Mouse (Mus musculus) hindbrain, embryonic 11.5 days (tissue): ENCODE measurements around the gene Cfap69. TPM values are rescaled to one million over a fixed set of nuclear protein-coding genes. Genes with fewer than 3 reads are reported as not detected.

ENCODE experiments used
- ATAC-seq: fragments of 200-750 bp; cut with Nextera tagmentation; 2 replicates; pipeline ENCODE4 v1.8.0; 2017; ENCODE audit warnings: mild to moderate bottlenecking, moderate TSS enrichment, moderate library complexity; ENCODE audit not compliant: low FRiP score
- DNase-seq: peaks from one replicate; pipeline ENCODE4 v3.0.0-alpha.2; 2015; ENCODE audit warnings: low spot score
- H3K27ac ChIP-seq: fragments of 300-500 bp; sonication (generic); 2 replicates; pipeline ENCODE4 v1.5.1; 2014; ENCODE audit warnings: mild to moderate bottlenecking, low read depth, low read length
- H3K27me3 ChIP-seq: fragments of 300-500 bp; sonication (generic); 2 replicates; pipeline ENCODE4 v1.6.1; 2014; ENCODE audit warnings: mild to moderate bottlenecking, low read length, moderate library complexity, mixed read lengths; ENCODE audit not compliant: control insufficient read depth, insufficient read depth
- H3K36me3 ChIP-seq: fragments of 300-500 bp; sonication (generic); 2 replicates; pipeline ENCODE4 v1.6.1; 2014; ENCODE audit warnings: mild to moderate bottlenecking, low read length, moderate library complexity, mixed read lengths; ENCODE audit not compliant: control insufficient read depth, insufficient read depth
- H3K4me1 ChIP-seq: fragments of 300-500 bp; sonication (generic); replicated peaks from 2 replicates; pipeline ENCODE4 v1.6.1; 2014; ENCODE audit warnings: low read length, mixed read lengths; ENCODE audit not compliant: control insufficient read depth, insufficient read depth
- H3K4me2 ChIP-seq: fragments of 300-500 bp; sonication (generic); replicated peaks from 2 replicates; pipeline ENCODE4 v1.6.1; 2014; ENCODE audit warnings: mild to moderate bottlenecking, low read depth, low read length
- H3K4me3 ChIP-seq: fragments of 300-500 bp; sonication (generic); 2 replicates; pipeline ENCODE4 v1.5.1; 2014; ENCODE audit warnings: low read depth, low read length
- H3K9ac ChIP-seq: fragments of 300-500 bp; sonication (generic); 2 replicates; pipeline ENCODE4 v1.6.1; 2014; ENCODE audit warnings: low read depth, low read length
- H3K9me3 ChIP-seq: fragments of 300-500 bp; sonication (generic); 2 replicates; pipeline ENCODE4 v1.6.1; 2016; ENCODE audit warnings: low read length; ENCODE audit not compliant: control insufficient read depth
- WGBS: fragments of 180-500 bp; shearing (Covaris S2); extraction: QIAGEN DNeasy Blood & Tissue Kit; methylation state at CpG from one replicate; pipeline ENCODE4 v1.1.7; 2014; 5-methylcytosine and 5-hydroxymethylcytosine counted together
- polyA plus RNA-seq: library from polyadenylated mRNA; unstranded; fragments of >200 nt; fragmentation: Nextera tagmentation; extraction: Ambion mirVana; gene quantifications from 2 replicates; pipeline ENCODE4 v1.2.1, GENCODE M21; 2014

Gene Cfap69
- polyA plus RNA-seq, 1 experiment from 2014 or later = 8.0 TPM

- DNase-seq = no peak
- 94% methylated on average over 1 of the region's 1 CpGs for WGBS
- Histone ChIP-seq H3K4me1 (no peaks in the 10 kb centered on the region), H3K9me3 (no peaks in the 10 kb centered on the region), H3K27me3 (no peaks in the 10 kb centered on the region), H3K4me2 (no peak overlapping the region), H3K27ac (no peak overlapping the region), H3K9ac (no peak overlapping the region), H3K36me3 (peaks cover 16% of the 10 kb centered on the region), H3K4me3 (no peak overlapping the region)
- ATAC-seq = no peak
Measured at GRCm38 (mm10) chr5:5551110-5551509, 112.9 kb downstream of the Cfap69 start.

- Histone ChIP-seq H3K9ac (no peak overlapping the region), H3K4me1 (no peaks in the 10 kb centered on the region), H3K27me3 (no peaks in the 10 kb centered on the region), H3K4me2 (no peak overlapping the region), H3K9me3 (no peaks in the 10 kb centered on the region), H3K36me3 (0 out of 2 replicates have a peak, but pooled peaks cover 4% of the 10 kb centered on the region), H3K4me3 (no peak overlapping the region), H3K27ac (no peak overlapping the region)
- ATAC-seq (no peak), DNase-seq (no peak)
- 84% methylated on average over 3 of the region's 3 CpGs for WGBS
Measured at GRCm38 (mm10) chr5:5540385-5540784, 123.7 kb downstream of the Cfap69 start.

- DNase-seq = no peak
- Histone ChIP-seq H3K9me3 (no peaks in the 10 kb centered on the region), H3K4me3 (no peak overlapping the region), H3K27me3 (no peaks in the 10 kb centered on the region), H3K4me1 (no peaks in the 10 kb centered on the region), H3K36me3 (0 out of 2 replicates have a peak, but pooled peaks cover 4% of the 10 kb centered on the region), H3K27ac (no peak overlapping the region), H3K9ac (no peak overlapping the region), H3K4me2 (no peak overlapping the region)
- no peak for ATAC-seq
- 89% methylated on average over 3 of the region's 3 CpGs for WGBS
Measured at GRCm38 (mm10) chr5:5539771-5540170, 124.3 kb downstream of the Cfap69 start.

GRCm38 (mm10) chr5:5536131-5536530, 127.9 kb downstream of the Cfap69 start:
- H3K4me2 ChIP-seq = no peak overlapping the region
- H3K9me3 ChIP-seq = no peaks in the 10 kb centered on the region
- H3K27me3 ChIP-seq = no peaks in the 10 kb centered on the region
- no peak overlapping the region for H3K9ac ChIP-seq
- 0 out of 2 replicates have a peak, but pooled peaks cover 2% of the 10 kb centered on the region for H3K36me3 ChIP-seq
- no peaks in the 10 kb centered on the region for H3K4me1 ChIP-seq
- no peak overlapping the region for H3K27ac ChIP-seq
- no peak overlapping the region for H3K4me3 ChIP-seq
- WGBS = 97% methylated on average over 1 of the region's 1 CpGs
- ATAC-seq (no peak), DNase-seq (no peak)

GRCm38 (mm10) chr5:5533656-5534420, 130.2 kb downstream of the Cfap69 start:
- no peaks in the 10 kb centered on the region for H3K4me1 ChIP-seq
- DNase-seq (no peak), ATAC-seq (no peak)
- 0 out of 2 replicates have a peak, but pooled peaks cover 2% of the 10 kb centered on the region for H3K36me3 ChIP-seq
- H3K27me3 ChIP-seq = no peaks in the 10 kb centered on the region
- H3K9ac ChIP-seq = no peak overlapping the region
- 88% methylated on average over 3 of the region's 3 CpGs for WGBS
- H3K4me3 ChIP-seq = no peak overlapping the region
- no peak overlapping the region for H3K4me2 ChIP-seq
- no peak overlapping the region for H3K27ac ChIP-seq
- H3K9me3 ChIP-seq = no peaks in the 10 kb centered on the region

Other genes starting within 250 kb of the Cfap69 start
- 33.7 and 35.7 TPM in 2 replicates for gene Cdk14, start 243.9 kb downstream of the Cfap69 start, polyA plus RNA-seq
- gene 1700015F17Rik, start 185.1 kb downstream of the Cfap69 start, polyA plus RNA-seq = not detected in 2 replicates
- 25.7 and 30.9 TPM in 2 replicates for gene Cldn12, start 149.3 kb downstream of the Cfap69 start, polyA plus RNA-seq
- 34.5 and 37.2 TPM in 2 replicates for gene Gtpbp10, start 104.7 kb downstream of the Cfap69 start, polyA plus RNA-seq
- gene Gm8773, start 90.4 kb downstream of the Cfap69 start, polyA plus RNA-seq = 4.0 and 5.0 TPM in 2 replicates
- gene Steap2, start 30.3 kb upstream of the Cfap69 start, polyA plus RNA-seq = 5.5 and 7.5 TPM in 2 replicates
- 4.8 and 5.2 TPM in 2 replicates for gene Steap1, start 85.1 kb upstream of the Cfap69 start, polyA plus RNA-seq